Mouse (Mus musculus) embryo, embryonic 10 days (tissue): ENCODE measurements around the gene Rtn3.
A peak's percentile ranks its signal among the peaks of the same experiment; 100 is the strongest.
"Not testable (repeated sequence)": the region's sequence is repeated elsewhere in the genome, so short reads cannot be mapped to it uniquely, and the experiment has no call there.

Experiments
- DNase-seq: peaks from one replicate; pipeline ENCODE4 v3.0.0-alpha.2; 2015; ENCODE audit warnings: low spot score

Gene Rtn3

GRCm38 (mm10) chr19:7482599-7483511 lies at the start of gene Rtn3:
Gene Rtn3 (minus strand): TSS chr19:7483281.
- DNase-seq = peak; percentile 97

DNA sequence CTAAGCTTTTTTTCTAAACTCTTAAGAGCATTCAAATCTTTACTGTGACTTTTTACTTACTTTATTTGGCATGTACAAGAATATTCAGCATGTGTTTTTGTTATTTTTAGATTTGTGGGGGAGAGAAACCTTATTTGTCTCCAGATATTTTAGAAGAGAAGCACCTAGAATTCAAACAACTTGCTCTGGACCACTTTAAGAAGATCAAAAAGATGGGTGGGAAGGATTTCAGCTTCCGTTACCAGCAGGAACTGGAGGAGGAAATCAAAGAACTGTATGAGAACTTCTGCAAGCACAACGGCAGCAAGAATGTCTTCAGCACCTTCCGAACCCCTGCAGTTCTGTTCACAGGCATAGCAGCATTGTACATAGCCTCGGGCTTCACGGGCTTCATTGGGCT lies 48.8 kb upstream of the Rtn3 start:
- DNase-seq = no peak

GRCm38 (mm10) chr19:7528639-7529428 lies 45.8 kb upstream of the Rtn3 start:
- DNase-seq = peak; percentile 84

GRCm38 (mm10) chr19:7524879-7525278 lies 41.8 kb upstream of the Rtn3 start:
- DNase-seq = no peak

DNA sequence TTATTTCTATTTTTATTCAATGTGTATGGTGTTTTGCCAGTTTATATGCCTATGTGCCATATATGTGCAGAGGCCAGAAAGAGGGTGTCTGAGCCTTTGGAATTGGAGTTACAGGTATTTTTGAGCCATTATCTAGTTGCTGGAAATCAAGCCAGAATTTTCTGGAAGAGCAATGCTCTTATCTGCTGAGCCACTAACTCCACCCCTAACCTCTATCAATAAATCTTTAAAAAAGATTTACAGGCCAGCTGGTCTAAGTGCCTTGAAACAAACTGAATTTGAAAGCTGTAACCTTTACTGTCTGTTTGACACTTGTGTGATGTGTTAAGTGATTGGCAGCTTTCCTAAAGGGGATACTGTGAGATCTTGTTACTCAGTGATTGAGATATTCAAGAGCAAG lies 40.7 kb upstream of the Rtn3 start:
- DNase-seq = no peak

DNA sequence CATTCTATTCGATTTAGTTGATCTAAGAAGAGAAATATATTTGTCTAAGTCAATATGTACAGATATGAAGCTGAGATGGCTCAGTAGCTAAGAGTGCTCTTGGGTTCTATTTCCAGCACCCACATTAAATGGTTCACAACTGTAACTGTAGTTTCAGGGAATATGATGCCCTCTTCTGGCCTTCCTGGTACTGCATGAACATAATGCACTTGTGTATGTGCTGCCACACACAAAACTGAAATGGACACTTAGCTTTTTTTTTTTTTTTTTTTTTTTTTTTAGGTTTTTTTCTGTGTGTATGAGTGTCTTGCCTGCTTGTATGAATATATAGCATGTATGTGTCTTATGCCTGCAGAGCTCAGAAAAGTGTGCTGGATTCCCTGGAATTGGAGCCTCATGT lies 40.2 kb upstream of the Rtn3 start:
- DNase-seq = peak; percentile 16

DNA sequence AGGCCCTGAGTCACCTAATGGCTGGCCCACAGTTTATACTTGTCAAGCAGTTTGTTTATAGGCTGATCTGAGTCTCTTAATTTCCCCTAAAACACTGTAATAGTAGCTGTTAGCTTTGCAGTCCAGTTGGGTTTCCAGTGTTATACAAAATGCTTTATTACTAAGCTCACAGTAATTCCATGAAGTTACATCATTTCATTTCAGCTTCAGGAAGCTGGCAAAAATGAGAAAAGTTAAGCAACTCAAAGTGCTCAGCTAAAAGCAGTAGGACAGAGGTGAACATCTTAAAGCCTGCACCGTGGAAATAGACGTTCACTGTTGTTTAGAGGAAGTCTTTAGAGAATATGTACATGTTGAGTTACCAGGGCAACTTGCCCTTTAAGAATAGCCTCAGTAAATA lies 39.8 kb upstream of the Rtn3 start:
- DNase-seq = no peak

GRCm38 (mm10) chr19:7521619-7522018 lies 38.5 kb upstream of the Rtn3 start:
- DNase-seq = no peak

DNA sequence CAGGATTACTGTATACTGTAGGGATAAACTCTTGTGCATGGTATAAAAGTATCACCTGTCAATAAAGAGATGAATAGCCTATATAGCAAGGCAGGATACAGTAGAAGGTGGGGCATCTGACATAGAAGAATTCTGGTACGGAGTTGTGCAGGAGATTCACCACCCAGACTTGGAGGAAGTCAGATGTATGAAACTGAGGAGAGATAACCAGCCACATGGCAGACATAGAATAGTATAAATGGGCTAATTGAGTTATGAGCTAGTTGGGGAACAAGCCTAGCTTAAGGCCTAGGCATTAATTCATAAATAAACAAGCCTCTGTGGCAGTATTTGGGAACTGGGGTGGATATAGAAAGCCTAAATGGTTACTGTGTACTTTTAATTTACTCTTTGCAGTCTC lies 33.4 kb upstream of the Rtn3 start:
- DNase-seq = no peak

GRCm38 (mm10) chr19:7508026-7508425 lies 24.9 kb upstream of the Rtn3 start:
- peak; percentile 17 for DNase-seq

- no peak for DNase-seq
These were observed 23.2 kb upstream of the Rtn3 start for GRCm38 (mm10) chr19:7506321-7506720.

DNA sequence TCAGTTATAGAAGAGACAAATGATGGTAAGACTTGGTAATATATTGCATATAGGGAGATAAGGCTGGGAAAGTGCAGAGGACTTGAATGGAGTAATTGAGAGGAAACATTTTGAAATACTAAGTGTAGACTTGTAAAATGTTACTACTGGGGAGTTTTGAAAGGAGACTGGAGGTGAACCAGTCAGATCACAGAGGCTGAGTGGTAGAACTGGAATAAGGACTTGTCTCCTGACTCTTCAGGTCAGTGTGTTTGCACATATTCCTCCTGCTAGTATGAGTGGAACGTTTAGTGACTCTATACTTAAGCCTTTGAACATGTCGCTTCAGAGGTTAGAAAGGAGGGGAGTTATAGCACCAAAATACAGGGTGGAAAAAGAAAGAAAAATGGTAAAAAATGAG lies 19.4 kb upstream of the Rtn3 start:
- DNase-seq = no peak

GRCm38 (mm10) chr19:7500701-7501100 lies 17.6 kb upstream of the Rtn3 start:
- no peak for DNase-seq

GRCm38 (mm10) chr19:7498816-7499215 lies 15.7 kb upstream of the Rtn3 start:
- no peak for DNase-seq

GRCm38 (mm10) chr19:7496070-7496469 lies 13.0 kb upstream of the Rtn3 start:
- DNase-seq = not testable (repeated sequence)

DNA sequence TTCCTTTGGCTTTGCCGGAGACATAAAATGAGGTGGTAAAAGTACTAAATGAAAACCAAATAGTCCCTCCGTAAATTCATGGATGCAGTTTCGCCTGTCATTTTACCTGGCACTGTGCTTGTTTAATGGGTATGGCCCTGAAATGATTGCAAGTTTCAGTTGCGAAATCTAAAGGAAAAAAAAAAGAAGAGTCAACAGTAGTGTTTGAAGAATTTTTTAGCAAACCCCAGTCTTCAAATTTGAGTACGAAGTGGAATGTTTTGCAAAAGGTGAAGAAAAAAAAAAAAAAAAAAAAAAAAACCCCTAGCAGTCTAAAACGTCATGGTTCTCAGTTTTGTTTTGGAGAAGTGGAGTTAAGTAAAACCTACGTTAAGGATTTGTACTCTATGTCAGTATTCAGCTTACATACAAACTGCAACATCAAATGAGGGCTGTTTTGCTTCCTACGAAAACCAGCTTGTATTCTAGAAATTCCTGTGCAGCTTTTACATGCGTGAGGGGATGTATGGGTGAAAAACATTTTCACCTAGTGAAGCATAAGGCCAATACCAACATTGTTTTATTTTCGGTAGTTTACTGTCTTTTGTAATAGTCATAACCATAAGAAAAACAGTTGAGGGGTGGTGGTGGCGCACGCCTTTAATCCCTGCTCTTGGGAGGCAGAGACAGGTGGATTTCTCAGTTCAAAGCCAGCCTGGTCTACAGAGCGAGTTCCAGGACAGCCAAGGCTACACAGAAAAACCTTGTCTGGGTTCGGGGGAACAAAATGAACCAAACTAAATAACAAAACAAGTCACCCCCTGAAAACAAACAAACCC lies 12.3 kb upstream of the Rtn3 start:
- peak; percentile 7 for DNase-seq

DNA sequence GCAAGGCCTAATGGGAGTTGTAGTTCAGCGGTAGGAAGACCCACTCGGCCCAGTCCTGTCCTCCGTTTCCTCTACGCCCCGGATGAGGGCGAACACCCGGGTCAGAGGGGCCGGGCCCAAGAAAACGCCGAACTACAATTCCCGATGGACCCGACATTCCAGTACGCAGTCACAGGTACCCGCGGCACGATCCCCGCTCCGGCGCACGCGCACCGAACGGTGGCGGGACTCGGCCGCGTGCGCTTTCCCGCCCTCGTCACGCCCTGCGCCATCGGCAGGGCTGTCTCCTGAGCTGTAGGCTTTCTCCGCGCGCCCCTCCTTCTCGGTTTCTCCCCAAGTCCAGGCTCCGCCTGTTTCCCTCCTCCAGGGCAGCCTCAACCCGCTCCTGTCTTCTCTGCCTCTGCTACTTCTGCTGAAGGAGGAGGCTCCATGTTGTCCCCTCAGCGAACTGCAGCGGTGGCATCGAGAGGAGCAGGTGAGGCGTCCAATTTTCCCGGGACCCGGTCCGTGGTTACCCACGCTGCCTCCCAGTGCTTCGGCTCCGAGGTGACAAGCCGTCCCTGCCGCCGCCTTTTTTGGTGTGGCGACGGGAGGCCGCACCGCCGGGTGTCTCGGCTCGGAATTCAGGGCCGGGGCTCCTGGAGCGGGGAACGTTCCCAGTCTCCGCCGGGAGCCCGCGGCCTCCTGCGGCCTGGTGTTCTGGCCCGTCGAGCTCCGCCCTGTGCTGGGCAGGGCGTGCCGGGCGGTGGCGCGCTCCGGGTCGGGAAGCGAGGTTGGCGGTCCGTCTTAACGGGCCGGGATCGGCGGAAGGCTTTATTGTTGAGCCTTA lies 11.3 kb upstream of the Rtn3 start:
- DNase-seq = peak; percentile 95

DNA sequence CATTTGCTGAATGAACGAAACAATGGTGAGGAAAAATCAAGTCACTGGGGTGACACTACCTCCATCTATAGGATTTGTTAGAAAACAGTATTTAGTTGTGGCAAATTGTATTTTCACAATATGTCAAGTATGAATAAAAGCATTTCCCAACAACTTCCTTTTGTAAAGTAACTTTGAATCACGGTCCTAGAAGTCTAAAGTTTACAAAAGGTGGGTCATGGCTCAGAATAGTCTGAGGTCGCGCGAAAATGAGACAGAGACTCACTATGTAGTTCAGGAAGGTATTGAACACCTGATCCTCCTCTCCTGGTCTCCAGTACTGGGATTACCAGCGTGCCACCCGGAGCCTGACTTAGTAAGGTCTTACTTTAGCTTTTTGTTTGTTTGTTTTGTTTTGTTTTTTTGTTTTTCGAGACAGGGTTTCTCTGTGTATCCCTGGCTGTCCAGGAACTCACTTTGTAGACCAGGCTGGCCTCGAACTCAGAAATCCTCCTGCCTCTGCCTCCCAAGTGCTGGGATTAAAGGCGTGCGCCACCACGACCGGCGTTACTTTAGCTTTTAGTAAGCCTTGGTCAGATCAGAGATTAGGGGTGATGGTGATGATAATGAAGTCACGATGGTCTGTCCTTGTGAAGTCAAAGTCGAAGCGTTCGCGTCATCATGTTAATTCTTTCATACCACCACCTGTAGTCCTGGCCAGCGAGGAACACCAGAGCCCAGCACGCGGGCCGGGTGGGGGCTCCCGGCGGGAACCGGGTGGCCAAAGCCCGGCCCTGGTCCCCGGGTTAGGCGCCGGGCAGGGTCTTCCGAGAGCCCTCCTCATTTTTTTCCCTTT lies 10.5 kb upstream of the Rtn3 start, which contains the start of gene Atl3:
Atl3 (plus strand) TSS at position 689 of the 835 bp plus-strand sequence.
- DNase-seq = no peak

DNA sequence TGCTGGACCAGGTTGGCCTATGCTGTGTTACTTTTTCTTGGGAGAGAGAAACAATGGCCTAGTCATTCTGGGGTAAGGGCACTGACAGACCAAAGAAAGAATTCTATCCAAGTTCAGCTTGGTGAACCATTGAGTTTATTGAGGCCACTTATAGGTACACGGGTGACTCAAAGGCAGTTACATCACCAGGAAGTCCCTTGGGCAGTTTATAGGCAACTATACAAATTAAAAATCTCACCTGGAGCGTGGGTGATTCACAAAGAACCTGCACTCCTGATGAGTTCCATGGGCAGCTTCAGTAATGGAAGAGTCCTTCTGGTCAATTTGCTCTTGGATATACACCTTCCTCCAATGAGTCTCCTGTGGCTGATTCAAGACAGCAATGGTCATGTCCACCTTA lies 9.6 kb upstream of the Rtn3 start:
- DNase-seq = no peak

- no peak for DNase-seq
These were observed 8.9 kb upstream of the Rtn3 start for GRCm38 (mm10) chr19:7491960-7492359.
